Mouse (Mus musculus) liver, embryonic 14.5 days (tissue): Measurements from ENCODE around the gene Umad1. TPM values are rescaled to one million over a fixed set of nuclear protein-coding genes. Genes with fewer than 3 reads are reported as not detected.
"Not testable (repeated sequence)": the region's sequence is repeated elsewhere in the genome, so short reads cannot be mapped to it uniquely, and the experiment has no call there.

ENCODE experiments used
- ATAC-seq: fragments of 200-750 bp; cut with Nextera tagmentation; 2 replicates; pipeline ENCODE4 v1.8.0; 2017; ENCODE audit warnings: moderate number of reproducible peaks, mild to moderate bottlenecking, moderate library complexity; ENCODE audit not compliant: insufficient read depth
- DNase-seq, 3 experiments: peaks; one replicate each; pipeline ENCODE4 v3.0.0-alpha.2; 2012 to 2013; ENCODE audit warnings: low read depth in 3 of 3, low spot score in 3 of 3
- H3K27ac ChIP-seq: fragments of 300-500 bp; sonication (generic); 2 replicates; pipeline ENCODE4 v1.5.1; 2014; ENCODE audit warnings: moderate library complexity, mild to moderate bottlenecking, control low read depth, inconsistent platforms
- H3K27me3 ChIP-seq: fragments of 300-500 bp; sonication (generic); 2 replicates; pipeline ENCODE4 v1.6.1; 2014; ENCODE audit warnings: mild to moderate bottlenecking, low read length, moderate library complexity; ENCODE audit not compliant: control insufficient read depth, insufficient read depth
- H3K36me3 ChIP-seq: fragments of 300-500 bp; sonication (generic); replicated peaks from 2 replicates; pipeline ENCODE4 v1.6.1; 2014; ENCODE audit warnings: low read depth; ENCODE audit not compliant: control insufficient read depth, insufficient read depth
- H3K4me1 ChIP-seq, 2 experiments: fragments of 200-500 bp in 1 of 2; fragments of 300-500 bp in 1 of 2; sonication (generic) in 1 of 2; replicated peaks; 2 replicates each; pipeline ENCODE4 v1.6.1; 2012 to 2014; ENCODE audit warnings: antibody characterized with exemption in 1 of 2, inconsistent platforms in 1 of 2, low read length in 1 of 2; ENCODE audit not compliant: control insufficient read depth in 2 of 2, insufficient read depth in 2 of 2
- H3K4me2 ChIP-seq: fragments of 300-500 bp; sonication (generic); 2 replicates; pipeline ENCODE4 v1.6.1; 2014; ENCODE audit warnings: low read depth, mild to moderate bottlenecking, control low read depth, moderate library complexity
- H3K4me3 ChIP-seq, 2 experiments: fragments of 200-500 bp in 1 of 2; fragments of 300-500 bp in 1 of 2; sonication (generic) in 1 of 2; 2 replicates each; pipeline ENCODE4 v1.5.1; 2012 to 2014; ENCODE audit warnings: low read depth in 2 of 2, low read length in 2 of 2, mild to moderate bottlenecking in 2 of 2, control low read depth in 1 of 2, inconsistent platforms in 1 of 2, moderate library complexity in 1 of 2; ENCODE audit not compliant: insufficient read depth in 1 of 2
- H3K9ac ChIP-seq: fragments of 300-500 bp; sonication (generic); replicated peaks from 2 replicates; pipeline ENCODE4 v1.6.1; 2014; ENCODE audit warnings: mild to moderate bottlenecking, control low read depth, moderate library complexity
- H3K9me3 ChIP-seq: fragments of 300-500 bp; sonication (generic); 2 replicates; pipeline ENCODE4 v1.6.1; 2016; ENCODE audit warnings: low read length, mixed read lengths; ENCODE audit not compliant: control insufficient read depth
- CTCF ChIP-seq: IDR thresholded peaks from 2 replicates; pipeline ENCODE4 v1.5.1; 2016; ENCODE audit warnings: antibody characterized with exemption, low read depth, control low read depth
- EP300 ChIP-seq: IDR thresholded peaks from 2 replicates; pipeline ENCODE4 v1.6.1; 2016; ENCODE audit warnings: antibody characterized with exemption, low read depth
- WGBS: fragments of 180-500 bp; shearing (Covaris S2); extraction: QIAGEN DNeasy Blood & Tissue Kit; methylation state at CpG from one replicate; pipeline ENCODE4 v1.1.7; 2014; ENCODE audit not compliant: insufficient replicate concordance; 5-methylcytosine and 5-hydroxymethylcytosine counted together
- polyA plus RNA-seq, 2 experiments: library from polyadenylated mRNA; depleted of rRNA in 1 of 2; stranded (reverse) in 1 of 2; unstranded in 1 of 2; fragments of >200 nt; fragmentation: Nextera tagmentation in 1 of 2; extraction: Ambion mirVana in 1 of 2; gene quantifications; 2 replicates each; pipeline versions ENCODE4 v1.2.1 to v1.2.3; 2012 to 2014

Umad1 gene
- polyA plus RNA-seq, 2 experiments, result 8.1 to 14.7 TPM

GRCm38 (mm10) chr6:8312554-8312953 lies 53.5 kb downstream of the Umad1 start:
- no peaks in the 10 kb centered on the region for H3K36me3 ChIP-seq
- H3K9ac ChIP-seq, result no peak overlapping the region
- no peaks in the 10 kb centered on the region for H3K27me3 ChIP-seq
- H3K4me2 ChIP-seq, result no peak overlapping the region
- H3K9me3 ChIP-seq, result no peaks in the 10 kb centered on the region
- no peak overlapping the region for H3K27ac ChIP-seq
- no peak for DNase-seq
- no peak overlapping the region for H3K4me3 ChIP-seq
- no peak for ATAC-seq
- no peaks in the 10 kb centered on the region for H3K4me1 ChIP-seq
- TF ChIP-seq CTCF (no peak), EP300 (no peak)
- WGBS, result 72% methylated on average over 2 of the region's 2 CpGs

DNA sequence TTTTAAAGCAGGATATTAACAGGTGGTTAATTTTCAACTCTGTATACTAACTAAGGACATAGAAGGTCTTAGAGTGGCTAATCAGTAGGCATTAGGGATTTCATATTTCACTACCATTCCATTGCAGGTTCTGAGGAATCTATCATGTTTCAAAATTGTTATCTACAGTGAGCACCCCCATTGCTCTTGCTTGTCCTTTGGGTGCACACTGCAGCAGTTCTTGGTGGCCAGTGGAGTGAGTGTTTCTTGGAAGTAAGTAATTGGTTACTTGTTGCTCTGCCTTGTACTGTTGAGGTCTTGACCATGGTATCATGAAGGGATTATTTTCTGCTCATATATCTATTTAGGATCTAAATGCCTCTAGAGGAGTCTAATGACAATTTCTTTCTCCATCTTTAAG lies 57.1 kb downstream of the Umad1 start:
- TF ChIP-seq CTCF, result no peak
- TF ChIP-seq EP300, result no peak
- no peaks in the 10 kb centered on the region for H3K27me3 ChIP-seq
- no peak overlapping the region for H3K4me3 ChIP-seq
- no peaks in the 10 kb centered on the region for H3K9me3 ChIP-seq
- peak in 1 of 3 experiments; percentile 59 for DNase-seq
- no peak overlapping the region for H3K4me2 ChIP-seq
- no peaks in the 10 kb centered on the region for H3K4me1 ChIP-seq
- no peak overlapping the region for H3K9ac ChIP-seq
- no peak overlapping the region for H3K27ac ChIP-seq
- H3K36me3 ChIP-seq, result no peaks in the 10 kb centered on the region
- no peak for ATAC-seq

DNA sequence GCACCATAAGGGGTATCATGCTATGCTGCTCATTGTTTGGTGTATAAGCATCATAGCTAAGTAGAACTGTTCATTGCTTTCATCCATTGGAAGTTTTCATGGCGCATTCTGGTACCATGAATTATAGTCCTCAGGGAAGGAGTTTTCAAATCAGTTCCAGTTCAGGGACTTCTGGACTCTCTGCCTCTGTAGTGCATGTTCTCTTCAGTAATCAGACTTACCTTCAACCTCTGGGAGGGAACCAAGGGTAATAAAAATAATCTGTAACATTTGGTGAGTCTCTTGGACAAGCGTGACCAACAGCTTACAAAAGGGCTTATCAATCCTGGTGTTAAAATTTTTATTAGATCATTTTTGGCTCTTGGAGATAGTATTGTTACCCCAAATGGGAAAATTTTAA lies 60.5 kb downstream of the Umad1 start:
- Histone ChIP-seq H3K27ac (no peak overlapping the region), H3K27me3 (no peaks in the 10 kb centered on the region), H3K4me1 (no peaks in the 10 kb centered on the region), H3K4me2 (no peak overlapping the region), H3K9me3 (no peaks in the 10 kb centered on the region), H3K4me3 (no peak overlapping the region), H3K9ac (no peak overlapping the region), H3K36me3 (no peaks in the 10 kb centered on the region)
- 81% methylated on average over 2 of the region's 2 CpGs for WGBS
- ATAC-seq (no peak), DNase-seq (no peak)
- TF ChIP-seq EP300, result no peak
- no peak for TF ChIP-seq CTCF

DNA sequence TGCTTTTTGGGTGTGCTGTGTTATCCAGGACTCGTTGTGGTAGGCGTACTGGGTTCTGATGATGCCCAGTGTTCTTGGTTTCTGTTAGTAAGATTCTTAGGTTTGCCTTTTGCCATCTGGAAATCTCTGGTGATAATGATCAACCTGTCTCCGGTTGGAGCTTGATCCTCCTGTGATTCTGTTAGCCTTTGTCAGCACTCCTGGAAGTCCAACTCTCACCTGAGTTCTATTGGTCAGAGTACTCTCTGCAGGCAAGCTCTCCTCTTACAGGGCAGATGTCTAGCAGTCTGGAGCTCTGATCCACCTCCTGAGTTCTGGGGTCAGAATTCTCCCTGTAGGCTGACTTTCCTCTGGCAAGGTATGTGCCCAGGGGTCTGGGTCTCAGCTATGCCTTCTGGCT lies 72.4 kb downstream of the Umad1 start:
- H3K4me3 ChIP-seq, H3K4me1 ChIP-seq, ATAC-seq, H3K9ac ChIP-seq, H3K27ac ChIP-seq, H3K27me3 ChIP-seq, DNase-seq, H3K9me3 ChIP-seq, H3K36me3 ChIP-seq, H3K4me2 ChIP-seq: not testable (repeated sequence)
- WGBS, result 81% methylated on average over 3 of the region's 3 CpGs

DNA sequence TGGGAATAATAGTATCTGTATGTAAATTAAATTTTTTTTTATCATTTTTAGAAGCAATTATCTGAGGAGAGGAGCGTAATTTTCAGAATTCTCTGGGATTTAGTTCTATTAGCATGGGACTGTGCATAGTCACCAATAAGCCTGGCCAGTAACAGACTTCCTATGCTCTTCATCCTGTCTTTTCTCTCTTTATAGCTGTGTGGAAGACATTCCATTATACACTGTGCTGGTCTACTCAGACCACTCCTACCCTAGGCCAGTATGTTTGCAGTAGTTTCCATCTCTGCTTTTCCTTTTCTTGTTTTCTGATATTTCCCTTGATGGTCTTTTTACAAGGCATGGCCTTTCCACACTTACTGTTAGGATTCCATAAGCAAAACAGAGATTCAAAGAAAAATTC lies 74.3 kb downstream of the Umad1 start:
- H3K36me3 ChIP-seq, result no peaks in the 10 kb centered on the region
- DNase-seq (no peak), ATAC-seq (no peak)
- no peaks in the 10 kb centered on the region for H3K9me3 ChIP-seq
- TF ChIP-seq CTCF (no peak), EP300 (no peak)
- no peak overlapping the region for H3K9ac ChIP-seq
- 85% methylated on average over 1 of the region's 1 CpGs for WGBS
- no peaks in the 10 kb centered on the region for H3K27me3 ChIP-seq
- H3K27ac ChIP-seq, result no peak overlapping the region
- H3K4me2 ChIP-seq, result no peak overlapping the region
- no peak overlapping the region for H3K4me3 ChIP-seq
- H3K4me1 ChIP-seq, result no peaks in the 10 kb centered on the region
